Mouse (Mus musculus) gastrocnemius, postnatal 4 days (tissue): ENCODE measurements around the gene Gm14444. TPM values are rescaled to one million over a fixed set of nuclear protein-coding genes. Genes with fewer than 3 reads are reported as not detected.
"Not testable (repeated sequence)": the region's sequence is repeated elsewhere in the genome, so short reads cannot be mapped to it uniquely, and the experiment has no call there.

Source experiments
- DNase-seq, 2 experiments: peaks; one replicate each; pipeline ENCODE4 v3.0.0; 2021 to 2022; ENCODE audit warnings: low spot score in 2 of 2, mixed read lengths in 2 of 2
- long read RNA-seq, 2 experiments: library from polyadenylated mRNA; stranded (forward); transcript quantifications; one replicate each; pipeline ENCODE4 v2.0.0; 2021
- total RNA-seq, 2 experiments: library from RNA; stranded (reverse); gene quantifications; 2 replicates each; pipeline ENCODE4 v1.2.3; 2021

Gene Gm14444
- total RNA-seq: under 1 TPM; 0.39 to 0.56 TPM
- long read RNA-seq, experiment 1: 0 reads
- long read RNA-seq, experiment 2: 0 reads

GRCm38 (mm10) chr2:175010022-175010421 is at the start of gene Gm14444:
Gm14444 (plus strand) TSS chr2:175010241.
- not testable (repeated sequence) for DNase-seq

DNA sequence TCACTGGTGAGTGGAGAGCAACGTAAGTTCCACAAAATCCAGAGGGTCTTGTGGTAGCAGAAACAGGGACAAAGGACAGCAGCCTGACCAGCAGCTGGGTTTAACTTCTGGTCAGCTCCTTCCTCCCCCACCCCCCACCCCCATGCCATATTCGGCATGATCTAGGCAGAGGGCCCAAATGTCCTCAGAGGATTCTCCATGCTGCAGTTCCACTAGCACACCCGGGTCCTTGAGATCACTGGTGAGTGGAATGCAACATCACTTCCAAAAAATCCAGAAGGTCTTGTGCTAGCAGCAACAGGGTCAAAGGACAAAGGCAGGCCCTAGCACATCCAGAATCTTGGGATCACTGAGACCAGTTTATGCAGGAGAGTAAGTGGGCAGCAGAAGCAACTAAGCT is 44.6 kb upstream of the Gm14444 start:
- DNase-seq: not testable (repeated sequence)

GRCm38 (mm10) chr2:175044268-175044667 is 34.2 kb downstream of the Gm14444 start:
- not testable (repeated sequence) for DNase-seq

DNA sequence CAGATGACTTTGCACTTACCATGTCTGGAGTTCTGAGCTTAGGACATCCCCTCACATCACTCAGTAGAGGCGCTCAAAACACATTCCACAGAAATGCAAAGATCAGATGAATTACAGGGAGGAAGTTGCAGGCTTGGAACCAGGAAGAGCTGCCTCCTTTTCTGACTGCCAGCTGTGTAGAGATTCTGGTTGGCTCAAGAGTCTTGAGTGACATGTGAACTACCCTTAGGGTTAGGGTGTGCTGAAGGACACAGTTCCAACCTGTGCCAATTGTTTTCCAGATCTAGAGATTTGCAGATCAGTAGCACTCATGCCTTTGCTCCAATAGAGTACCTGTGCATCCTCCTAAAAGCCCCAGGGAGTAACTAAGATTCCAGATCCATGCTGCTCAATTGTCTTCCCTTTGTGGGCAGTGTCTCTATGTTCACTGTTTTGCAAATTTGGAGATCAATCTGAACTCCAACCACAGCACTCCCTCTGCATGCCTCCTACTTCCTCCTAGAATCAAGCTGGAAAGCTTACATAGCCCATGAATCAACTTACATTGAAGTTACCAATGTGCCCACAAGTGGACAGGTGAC is 57.7 kb downstream of the Gm14444 start, which contains the start of gene Gm14393:
Gene Gm14393 (minus strand): TSS at position 101 of the 581 bp plus-strand sequence.
- DNase-seq: not testable (repeated sequence)

Other genes with a start within 250 kb of the Gm14444 start
- gene Edn3, start 249.6 kb upstream of the Gm14444 start, total RNA-seq: 10 to 100 TPM; 14.2 to 16.1 TPM
- 1 to 10 TPM; 1.0 TPM for gene Gm14393, start 57.5 kb downstream of the Gm14444 start, total RNA-seq
- gene Gm14399, start 131.8 kb downstream of the Gm14444 start, total RNA-seq: 10 to 100 TPM; 10.5 to 12.6 TPM
- 1 to 10 TPM in 1 of 2 experiments, under 1 TPM in 1; 0.49 to 1.2 TPM for gene Gm14443, start 165.6 kb downstream of the Gm14444 start, total RNA-seq
- gene Gm14391, start 196.7 kb downstream of the Gm14444 start, total RNA-seq: 10 to 100 TPM; 41.8 to 45.6 TPM